9 mouse cellular contexts compared by ENCODE assay signal in the genomic region with DNA sequence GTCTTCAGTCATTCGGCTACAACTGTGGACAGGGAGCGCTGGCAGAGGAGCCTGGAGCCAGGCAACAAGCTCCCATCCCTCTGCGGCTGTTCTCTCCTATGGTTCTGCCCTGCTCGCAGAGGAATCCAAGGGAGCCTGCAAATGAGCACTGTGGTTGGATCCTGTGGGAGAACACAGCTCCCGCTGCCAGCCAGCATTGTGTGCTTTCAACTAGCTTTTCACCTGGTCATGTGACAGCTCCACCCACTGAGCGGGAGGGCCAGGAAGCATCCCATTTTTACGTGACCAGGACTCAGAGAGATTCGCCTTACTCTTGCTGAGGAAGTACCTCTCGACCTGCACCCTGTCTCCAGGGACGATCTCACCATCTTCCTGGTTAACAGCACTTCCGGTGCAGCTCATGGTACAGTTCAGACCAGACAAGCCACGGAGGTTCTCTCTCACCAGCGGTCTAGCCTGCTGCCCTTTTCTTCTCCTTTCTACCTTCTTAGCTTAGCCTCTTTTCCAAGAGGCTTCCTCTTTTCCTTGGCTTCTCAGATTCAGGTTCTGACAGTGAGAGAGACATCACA.
A peak's percentile ranks its signal among the peaks of the same experiment; 100 is the strongest.
DNase-seq lines count a peak whose midpoint lies in the region; ATAC-seq and TF ChIP-seq lines count a peak whose summit lies in the region.
"Had no signal": no experiment of that assay in that cellular context is flagged by ENCODE, and none has a peak within 500 bp of the region (broad histone marks: within the 10 kb centered on the region; RNA-seq: fewer than 3 reads in every experiment).

No protein-coding gene starts in this region.

- no peaks in the 10 kb centered on the region for H3K27me3 ChIP-seq in heart, embryonic 16.5 days (ENCODE audit: control insufficient read depth, insufficient read depth, low read length)
- H3K27me3 ChIP-seq in stomach, postnatal 0 days (ENCODE audit: control insufficient read depth, insufficient read depth, low read length) = no peaks in the 10 kb centered on the region
- H3K27me3 ChIP-seq in cerebellum, adult 2 months (ENCODE audit: control insufficient read depth, insufficient read depth, low read length) = no peaks in the 10 kb centered on the region; the same call in 1 of the 2 replicates

- 36% methylated on average over 13 of the region's 13 CpGs for WGBS in heart, embryonic 16.5 days
- whole genome bisulfite sequencing in stomach, postnatal 0 days = 47% methylated on average over 13 of the region's 13 CpGs
- 37% methylated on average over 13 of the region's 13 CpGs for WGBS in cerebellum, adult 2 months

- no peak overlapping the region for H3K9ac ChIP-seq in heart, embryonic 16.5 days (ENCODE audit: low read length)
- H3K9ac ChIP-seq in stomach, postnatal 0 days (ENCODE audit: low read length) = no peak overlapping the region

- peak overlapping the region; percentile 32; the same call in 1 of the 2 replicates for H3K4me2 ChIP-seq in heart, embryonic 16.5 days (ENCODE audit: low read depth, low read length)
- H3K4me2 ChIP-seq in stomach, postnatal 0 days (replicated peaks; ENCODE audit: low read depth) = peak overlapping the region; percentile 14; the same call in 1 of the 2 replicates

- no peak for TF ChIP-seq CTCF in stomach, postnatal 0 days (IDR thresholded peaks at IDR 0.05; ENCODE audit: low read depth)
- no peak for TF ChIP-seq CTCF in cerebellum, adult 2 months (IDR thresholded peaks at IDR 0.05; ENCODE audit: borderline replicate concordance, insufficient read depth, low read depth, low read length)

- intact Hi-C loops in left cerebral cortex, postnatal 36 days (cut with DNase I) = loop anchor here (10.0 kb wide), 1 partner anchor 467 kb away; no protein-coding TSS in a partner anchor

- no peaks in the 10 kb centered on the region for H3K4me1 ChIP-seq in heart, embryonic 16.5 days (ENCODE audit: control insufficient read depth, insufficient read depth, low read length)
- 0 out of 2 replicates have a peak, but pooled peaks cover 2% of the 10 kb centered on the region for H3K4me1 ChIP-seq in stomach, postnatal 0 days (replicated peaks; ENCODE audit: control insufficient read depth, insufficient read depth)
- H3K4me1 ChIP-seq in cerebellum, adult 2 months (ENCODE audit: control insufficient read depth, insufficient read depth, low read length) = no peaks in the 10 kb centered on the region

- H3K27ac ChIP-seq in heart, embryonic 16.5 days (ENCODE audit: low read length) = no peak overlapping the region
- no peak overlapping the region for H3K27ac ChIP-seq in stomach, postnatal 0 days (replicated peaks)
- no peak overlapping the region for H3K27ac ChIP-seq in cerebellum, adult 2 months (ENCODE audit: insufficient read depth, low read length)

- no peaks in the 10 kb centered on the region for H3K36me3 ChIP-seq in heart, embryonic 16.5 days (ENCODE audit: control insufficient read depth, insufficient read depth)
- H3K36me3 ChIP-seq in stomach, postnatal 0 days (ENCODE audit: control insufficient read depth, insufficient read depth, low read length) = no peaks in the 10 kb centered on the region

- no peak for ATAC-seq in heart, embryonic 16.5 days (replicated peaks; ENCODE audit: extremely low read depth, insufficient read depth, low FRiP score)
- peak; percentile 48; the same call in 1 of the 2 replicates for ATAC-seq in stomach, postnatal 0 days (ENCODE audit: low FRiP score, low TSS enrichment)

- no peak for TF ChIP-seq POLR2A in cerebellum, adult 2 months (IDR thresholded peaks at IDR 0.05; ENCODE audit: borderline replicate concordance, insufficient read depth, low read length)

- H3K9me3 ChIP-seq in heart, embryonic 16.5 days (replicated peaks; ENCODE audit: control insufficient read depth, low read length) = no peaks in the 10 kb centered on the region
- no peaks in the 10 kb centered on the region for H3K9me3 ChIP-seq in stomach, postnatal 0 days (ENCODE audit: control insufficient read depth, low read length)

- no peak for DNase-seq in heart, postnatal 4 days
- peak; percentile 9 for DNase-seq in thymus, postnatal 0 days (ENCODE audit: low spot score)
- DNase-seq in thymus, postnatal 25 days = no peak
- peak; percentile 19 to 40 for DNase-seq in left cerebral cortex, postnatal 36 days (ENCODE audit: low spot score in 2 of 2)
- peak; percentile 50 for DNase-seq in stomach, postnatal 0 days (ENCODE audit: low spot score)
- DNase-seq in adrenal gland, postnatal 14 days = no peak
- no peak for DNase-seq in cerebellum, adult 2 months
- DNase-seq: cerebellum, adult 18-20 months had no signal

- no peak overlapping the region for H3K4me3 ChIP-seq in heart, embryonic 16.5 days (ENCODE audit: low read length)
- H3K4me3 ChIP-seq in stomach, postnatal 0 days (ENCODE audit: low read depth, low read length) = no peak overlapping the region
- no peak overlapping the region for H3K4me3 ChIP-seq in cerebellum, adult 2 months (replicated peaks; ENCODE audit: insufficient read depth, low read depth, low read length)

- TF ChIP-seq EP300 in stomach, postnatal 0 days (optimal IDR thresholded peaks at IDR 0.05) = no peak

Comparison
In these comparisons a context has a peak if more than half of its experiments do, and no peak if none do; other contexts are left out.
1. DNase-seq: peak in thymus, postnatal 0 days (single experiment), left cerebral cortex, postnatal 36 days (2 of 2) and stomach, postnatal 0 days (single experiment); none in heart, postnatal 4 days (single experiment), thymus, postnatal 25 days (single experiment), adrenal gland, postnatal 14 days (single experiment) and cerebellum, adult 2 months (0 of 2).